Mouse (Mus musculus): ENCODE data around the gene Gm10974. TPM values are rescaled to one million over a fixed set of nuclear protein-coding genes. Genes with fewer than 3 reads are reported as not detected.

Gene Gm10974
- polyA plus RNA-seq, 1 experiment, result not detected

GRCm38 (mm10) chr7:66375736-66376135, 10.0 kb downstream of the Gm10974 start:
- no peak overlapping the region for H3K4me3 ChIP-seq (ENCODE audit: insufficient read depth, low read depth, low read length)
- no peaks in the 10 kb centered on the region for H3K4me1 ChIP-seq (ENCODE audit: control insufficient read depth, insufficient read depth, insufficient read length, low read length)
- no peak overlapping the region for H3K27ac ChIP-seq (replicated peaks; ENCODE audit: low read depth, low read length)

GRCm38 (mm10) chr7:66376560-66376959, 10.9 kb downstream of the Gm10974 start:
- no peak overlapping the region for H3K27ac ChIP-seq (replicated peaks; ENCODE audit: low read depth, low read length)
- H3K4me1 ChIP-seq (ENCODE audit: control insufficient read depth, insufficient read depth, insufficient read length, low read length), result no peaks in the 10 kb centered on the region
- no peak overlapping the region for H3K4me3 ChIP-seq (ENCODE audit: insufficient read depth, low read depth, low read length)

- H3K27ac ChIP-seq (replicated peaks; ENCODE audit: low read depth, low read length), result peak overlapping the region; percentile 38; the same call in 1 of the 2 replicates
- H3K4me1 ChIP-seq (ENCODE audit: control insufficient read depth, insufficient read depth, insufficient read length, low read length), result peaks cover 19% of the 10 kb centered on the region; the same call in 1 of the 2 replicates
- H3K4me3 ChIP-seq (ENCODE audit: insufficient read depth, low read depth, low read length), result no peak overlapping the region
Measured at GRCm38 (mm10) chr7:66384213-66384612, 18.5 kb downstream of the Gm10974 start.

GRCm38 (mm10) chr7:66384891-66385290, 19.2 kb downstream of the Gm10974 start:
- H3K27ac ChIP-seq (replicated peaks; ENCODE audit: low read depth, low read length), result no peak overlapping the region
- H3K4me1 ChIP-seq (ENCODE audit: control insufficient read depth, insufficient read depth, insufficient read length, low read length), result peaks cover 19% of the 10 kb centered on the region; the same call in 1 of the 2 replicates
- H3K4me3 ChIP-seq (ENCODE audit: insufficient read depth, low read depth, low read length), result peak overlapping the region; percentile 6; the same call in 1 of the 2 replicates

- Histone ChIP-seq H3K4me3 (ENCODE audit: insufficient read depth, low read depth, low read length) (peak overlapping the region; percentile 9; the same call in 1 of the 2 replicates), H3K27ac (replicated peaks; ENCODE audit: low read depth, low read length) (no peak overlapping the region), H3K4me1 (ENCODE audit: control insufficient read depth, insufficient read depth, insufficient read length, low read length) (peaks cover 19% of the 10 kb centered on the region; the same call in 1 of the 2 replicates)
Measured at GRCm38 (mm10) chr7:66385826-66386225, 20.1 kb downstream of the Gm10974 start.

- Histone ChIP-seq H3K4me3 (ENCODE audit: insufficient read depth, low read depth, low read length) (no peak overlapping the region), H3K4me1 (ENCODE audit: control insufficient read depth, insufficient read depth, insufficient read length, low read length) (peaks cover 19% of the 10 kb centered on the region; the same call in 1 of the 2 replicates), H3K27ac (replicated peaks; ENCODE audit: low read depth, low read length) (no peak overlapping the region)
Measured at GRCm38 (mm10) chr7:66386411-66386810, 20.7 kb downstream of the Gm10974 start.

- peaks cover 19% of the 10 kb centered on the region; the same call in 1 of the 2 replicates for H3K4me1 ChIP-seq (ENCODE audit: control insufficient read depth, insufficient read depth, insufficient read length, low read length)
- H3K4me3 ChIP-seq (ENCODE audit: insufficient read depth, low read depth, low read length), result peak overlapping the region; percentile 64
- peak overlapping the region; percentile 86 for H3K27ac ChIP-seq (replicated peaks; ENCODE audit: low read depth, low read length)
Measured at GRCm38 (mm10) chr7:66387419-66387812, 21.7 kb downstream of the Gm10974 start.

- peak within 1 kb of the TSS; percentile 86 for H3K27ac ChIP-seq (replicated peaks; ENCODE audit: low read depth, low read length)
- H3K4me3 ChIP-seq (ENCODE audit: insufficient read depth, low read depth, low read length), result peak within 1 kb of the TSS; percentile 64
- peaks cover 19% of the 10 kb centered on the region; the same call in 1 of the 2 replicates for H3K4me1 ChIP-seq (ENCODE audit: control insufficient read depth, insufficient read depth, insufficient read length, low read length)
Measured at GRCm38 (mm10) chr7:66387813-66388521, 22.3 kb downstream of the Gm10974 start, which contains the start of gene Lrrk1. Gene Lrrk1, minus strand, starts transcription at chr7:66388350.

- peak overlapping the region; percentile 15 for H3K27ac ChIP-seq (replicated peaks; ENCODE audit: low read depth, low read length)
- peak overlapping the region; percentile 64 for H3K4me3 ChIP-seq (ENCODE audit: insufficient read depth, low read depth, low read length)
- H3K4me1 ChIP-seq (ENCODE audit: control insufficient read depth, insufficient read depth, insufficient read length, low read length), result peaks cover 14% of the 10 kb centered on the region; the same call in 1 of the 2 replicates
Measured at GRCm38 (mm10) chr7:66388621-66389532, 23.2 kb downstream of the Gm10974 start.

GRCm38 (mm10) chr7:66397288-66397687, 31.6 kb downstream of the Gm10974 start:
- Histone ChIP-seq H3K4me1 (ENCODE audit: control insufficient read depth, insufficient read depth, insufficient read length, low read length) (no peaks in the 10 kb centered on the region), H3K4me3 (ENCODE audit: insufficient read depth, low read depth, low read length) (no peak overlapping the region), H3K27ac (replicated peaks; ENCODE audit: low read depth, low read length) (no peak overlapping the region)

- Histone ChIP-seq H3K4me3 (ENCODE audit: insufficient read depth, low read depth, low read length) (no peak overlapping the region), H3K4me1 (ENCODE audit: control insufficient read depth, insufficient read depth, insufficient read length, low read length) (peaks cover 18% of the 10 kb centered on the region), H3K27ac (replicated peaks; ENCODE audit: low read depth, low read length) (no peak overlapping the region)
Measured at GRCm38 (mm10) chr7:66401605-66402004, 35.9 kb downstream of the Gm10974 start.

GRCm38 (mm10) chr7:66402876-66403275, 37.2 kb downstream of the Gm10974 start:
- Histone ChIP-seq H3K4me1 (ENCODE audit: control insufficient read depth, insufficient read depth, insufficient read length, low read length) (peaks cover 20% of the 10 kb centered on the region), H3K27ac (replicated peaks; ENCODE audit: low read depth, low read length) (no peak overlapping the region), H3K4me3 (ENCODE audit: insufficient read depth, low read depth, low read length) (no peak overlapping the region)

GRCm38 (mm10) chr7:66404141-66404540, 38.4 kb downstream of the Gm10974 start:
- Histone ChIP-seq H3K4me3 (ENCODE audit: insufficient read depth, low read depth, low read length) (no peak overlapping the region), H3K4me1 (ENCODE audit: control insufficient read depth, insufficient read depth, insufficient read length, low read length) (peaks cover 20% of the 10 kb centered on the region), H3K27ac (replicated peaks; ENCODE audit: low read depth, low read length) (no peak overlapping the region)

GRCm38 (mm10) chr7:66404802-66405201, 39.1 kb downstream of the Gm10974 start:
- peaks cover 20% of the 10 kb centered on the region for H3K4me1 ChIP-seq (ENCODE audit: control insufficient read depth, insufficient read depth, insufficient read length, low read length)

GRCm38 (mm10) chr7:66405541-66405940, 39.8 kb downstream of the Gm10974 start:
- Histone ChIP-seq H3K27ac (replicated peaks; ENCODE audit: low read depth, low read length) (peak overlapping the region; percentile 7; the same call in 1 of the 2 replicates), H3K4me3 (ENCODE audit: insufficient read depth, low read depth, low read length) (no peak overlapping the region), H3K4me1 (ENCODE audit: control insufficient read depth, insufficient read depth, insufficient read length, low read length) (peaks cover 20% of the 10 kb centered on the region)

More at GRCm38 (mm10) chr7:66404802-66405201, 39.1 kb downstream of the Gm10974 start:
- Histone ChIP-seq H3K27ac (replicated peaks; ENCODE audit: low read depth, low read length) (no peak overlapping the region), H3K4me3 (ENCODE audit: insufficient read depth, low read depth, low read length) (no peak overlapping the region)

Measured in brown adipose tissue, adult 24 weeks (tissue).